7 mouse cellular contexts compared by ENCODE assay signal in genomic region chr13:75707821-75708636, GRCm38 (mm10). TPM values are rescaled to one million over a fixed set of nuclear protein-coding genes. Genes with fewer than 3 reads are reported as not detected.
A peak's percentile ranks its signal among the peaks of the same experiment; 100 is the strongest.
DNase-seq lines count a peak whose midpoint lies in the region; ATAC-seq and TF ChIP-seq lines count a peak whose summit lies in the region.

No protein-coding gene starts in this region.

- DNase-seq in adrenal gland, postnatal 10 days, result peak; percentile 77
- peak; percentile 68 to 80 for DNase-seq in heart, adult 18-20 months
- DNase-seq in kidney, adult 2 months, result peak; percentile 73
- peak; percentile 21 for DNase-seq in limb, embryonic 14.5 days (ENCODE audit: low spot score)
- peak; percentile 70 for DNase-seq in midbrain, embryonic 14.5 days
- DNase-seq in spleen, adult 18-20 months, result peak; percentile 54 to 75

- no peak overlapping the region for H3K27ac ChIP-seq in embryonic facial prominence, embryonic 12.5 days
- H3K27ac ChIP-seq in kidney, adult 2 months (ENCODE audit: insufficient read depth, low read depth, low read length), result peak overlapping the region; percentile 72
- peak overlapping the region; percentile 55; the same call in 1 of the 2 replicates for H3K27ac ChIP-seq in limb, embryonic 14.5 days (replicated peaks; ENCODE audit: low read depth, low read length)
- H3K27ac ChIP-seq in midbrain, embryonic 14.5 days (replicated peaks; ENCODE audit: low read depth, low read length), result no peak overlapping the region

- peak; percentile 50 for ATAC-seq in embryonic facial prominence, embryonic 12.5 days (ENCODE audit: insufficient number of reproducible peaks, insufficient read depth, low FRiP score, low TSS enrichment)
- peak; percentile 53 for ATAC-seq in limb, embryonic 14.5 days (ENCODE audit: low FRiP score, low read depth)
- peak; percentile 68; the same call in 1 of the 2 replicates for ATAC-seq in midbrain, embryonic 14.5 days (ENCODE audit: low FRiP score, low TSS enrichment)

- H3K4me3 ChIP-seq in embryonic facial prominence, embryonic 12.5 days, result peak overlapping the region; percentile 71
- H3K4me3 ChIP-seq in kidney, adult 2 months (ENCODE audit: insufficient read depth, low read depth, low read length), result peak overlapping the region; percentile 87
- peak overlapping the region; percentile 73 for H3K4me3 ChIP-seq in limb, embryonic 14.5 days (replicated peaks; ENCODE audit: low read length)
- peak overlapping the region; percentile 68 for H3K4me3 ChIP-seq in midbrain, embryonic 14.5 days (replicated peaks; ENCODE audit: low read depth, low read length)

- H3K4me2 ChIP-seq in embryonic facial prominence, embryonic 12.5 days (replicated peaks), result peak overlapping the region; percentile 71
- H3K4me2 ChIP-seq in limb, embryonic 14.5 days (replicated peaks; ENCODE audit: low read depth, low read length, severe bottlenecking), result peak overlapping the region; percentile 68
- peak overlapping the region; percentile 84 for H3K4me2 ChIP-seq in midbrain, embryonic 14.5 days (ENCODE audit: low read length)

- TF ChIP-seq CTCF in kidney, adult 2 months (conservative IDR thresholded peaks at IDR 0.05; ENCODE audit: insufficient read depth, insufficient read length, low read depth, low read length), result no peak

- no peaks in the 10 kb centered on the region for H3K9me3 ChIP-seq in embryonic facial prominence, embryonic 12.5 days
- H3K9me3 ChIP-seq in limb, embryonic 14.5 days (ENCODE audit: control insufficient read depth, low read length), result no peaks in the 10 kb centered on the region
- H3K9me3 ChIP-seq in midbrain, embryonic 14.5 days (ENCODE audit: control insufficient read depth, low read length), result no peaks in the 10 kb centered on the region

- TF ChIP-seq POLR2A in kidney, adult 2 months (IDR thresholded peaks at IDR 0.05; ENCODE audit: low read depth, low read length), result no peak
- TF ChIP-seq POLR2A in limb, embryonic 14.5 days (IDR thresholded peaks at IDR 0.05; ENCODE audit: borderline replicate concordance, extremely low read depth, insufficient read depth, insufficient read length), result no peak

- under 1% methylated on average over 83 of the region's 83 CpGs for WGBS in embryonic facial prominence, embryonic 12.5 days
- under 1% methylated on average over 82 of the region's 83 CpGs for WGBS in kidney, adult 2 months
- WGBS in limb, embryonic 14.5 days, result 1% methylated on average over 59 of the region's 83 CpGs
- under 1% methylated on average over 83 of the region's 83 CpGs for WGBS in midbrain, embryonic 14.5 days

- 0 out of 2 replicates have a peak, but pooled peaks cover 6% of the 10 kb centered on the region for H3K4me1 ChIP-seq in embryonic facial prominence, embryonic 12.5 days
- H3K4me1 ChIP-seq in kidney, adult 2 months (ENCODE audit: control insufficient read depth, insufficient read depth, low read length), result peaks cover 13% of the 10 kb centered on the region
- H3K4me1 ChIP-seq in limb, embryonic 14.5 days (ENCODE audit: control insufficient read depth, insufficient read depth, low read length), result peaks cover 5% of the 10 kb centered on the region
- peaks cover 6% of the 10 kb centered on the region; the same call in 1 of the 2 replicates for H3K4me1 ChIP-seq in midbrain, embryonic 14.5 days (ENCODE audit: control insufficient read depth, insufficient read depth, low read length)

- H3K36me3 ChIP-seq in embryonic facial prominence, embryonic 12.5 days, result no peaks in the 10 kb centered on the region
- no peaks in the 10 kb centered on the region for H3K36me3 ChIP-seq in kidney, adult 2 months (ENCODE audit: control insufficient read depth, insufficient read depth, low read length)
- H3K36me3 ChIP-seq in limb, embryonic 14.5 days (ENCODE audit: control insufficient read depth, insufficient read depth, low read length), result no peaks in the 10 kb centered on the region
- no peaks in the 10 kb centered on the region for H3K36me3 ChIP-seq in midbrain, embryonic 14.5 days (ENCODE audit: control insufficient read depth, insufficient read depth, low read length)

- peaks cover 7% of the 10 kb centered on the region for H3K27me3 ChIP-seq in embryonic facial prominence, embryonic 12.5 days
- H3K27me3 ChIP-seq in kidney, adult 2 months (replicated peaks; ENCODE audit: control insufficient read depth, insufficient read depth, low read length), result no peaks in the 10 kb centered on the region
- H3K27me3 ChIP-seq in limb, embryonic 14.5 days (ENCODE audit: control insufficient read depth, insufficient read depth, low read length), result no peaks in the 10 kb centered on the region
- H3K27me3 ChIP-seq in midbrain, embryonic 14.5 days (ENCODE audit: control insufficient read depth, insufficient read depth, low read length), result peaks cover 7% of the 10 kb centered on the region; the same call in 1 of the 2 replicates

- H3K9ac ChIP-seq in embryonic facial prominence, embryonic 12.5 days, result peak overlapping the region; percentile 73
- H3K9ac ChIP-seq in limb, embryonic 14.5 days (ENCODE audit: low read depth, low read length, severe bottlenecking), result peak overlapping the region; percentile 84
- peak overlapping the region; percentile 57 for H3K9ac ChIP-seq in midbrain, embryonic 14.5 days (replicated peaks; ENCODE audit: low read length)

RNA-seq across cellular contexts. Expression of gene Ell2, which starts 1.5 kb away (rescaled TPM):
- 10 to 100 TPM; 26.6 to 59.7 TPM for total RNA-seq in adrenal gland, postnatal 10 days (2021)
- polyA plus RNA-seq in embryonic facial prominence, embryonic 12.5 days (2016; fragmentation: Nextera tagmentation; extraction: Ambion mirVana), result 7.0 and 7.6 TPM in 2 replicates
- total RNA-seq in heart, adult 18-20 months (2021), result 10 to 100 TPM; 25.2 to 31.5 TPM
- 6.3 and 8.2 TPM in 2 replicates for polyA plus RNA-seq in kidney, adult 2 months (2012; rRNA removed)
- 6.4 and 7.7 TPM in 2 replicates for polyA plus RNA-seq in limb, embryonic 14.5 days (2012; rRNA removed)
- polyA plus RNA-seq in limb, embryonic 14.5 days (2014; fragmentation: Nextera tagmentation; extraction: Ambion mirVana), result 9.4 and 9.9 TPM in 2 replicates
- polyA plus RNA-seq in midbrain, embryonic 14.5 days (2014; fragmentation: Nextera tagmentation; extraction: Ambion mirVana), result 1.1 TPM in 2 replicates

Comparison
In these comparisons a context has a peak if more than half of its experiments do, and no peak if none do; other contexts are left out.
1. DNase-seq: peak in every context shown above with its lines; median percentile 77 in adrenal gland, postnatal 10 days; 74 in heart, adult 18-20 months; 73 in kidney, adult 2 months; 70 in midbrain, embryonic 14.5 days; 64 in spleen, adult 18-20 months; 21 in limb, embryonic 14.5 days.
2. H3K27ac ChIP-seq: peak in kidney, adult 2 months (single experiment) and limb, embryonic 14.5 days (single experiment); none in embryonic facial prominence, embryonic 12.5 days (single experiment) and midbrain, embryonic 14.5 days (single experiment).
3. Peak in every context shown above with its lines, with median percentiles within 50 percentile points of each other: ATAC-seq, H3K4me2 ChIP-seq, H3K4me3 ChIP-seq and H3K9ac ChIP-seq.